Mouse (Mus musculus): ENCODE results near the gene Eif5.

Gene Eif5

GRCm38 (mm10) chr12:111547070-111547469, 9.3 kb downstream of the Eif5 start:
- TF ChIP-seq GATA4 (IDR thresholded peaks at IDR 0.05; ENCODE audit: insufficient replicate concordance, low read length) = no peak

DNA sequence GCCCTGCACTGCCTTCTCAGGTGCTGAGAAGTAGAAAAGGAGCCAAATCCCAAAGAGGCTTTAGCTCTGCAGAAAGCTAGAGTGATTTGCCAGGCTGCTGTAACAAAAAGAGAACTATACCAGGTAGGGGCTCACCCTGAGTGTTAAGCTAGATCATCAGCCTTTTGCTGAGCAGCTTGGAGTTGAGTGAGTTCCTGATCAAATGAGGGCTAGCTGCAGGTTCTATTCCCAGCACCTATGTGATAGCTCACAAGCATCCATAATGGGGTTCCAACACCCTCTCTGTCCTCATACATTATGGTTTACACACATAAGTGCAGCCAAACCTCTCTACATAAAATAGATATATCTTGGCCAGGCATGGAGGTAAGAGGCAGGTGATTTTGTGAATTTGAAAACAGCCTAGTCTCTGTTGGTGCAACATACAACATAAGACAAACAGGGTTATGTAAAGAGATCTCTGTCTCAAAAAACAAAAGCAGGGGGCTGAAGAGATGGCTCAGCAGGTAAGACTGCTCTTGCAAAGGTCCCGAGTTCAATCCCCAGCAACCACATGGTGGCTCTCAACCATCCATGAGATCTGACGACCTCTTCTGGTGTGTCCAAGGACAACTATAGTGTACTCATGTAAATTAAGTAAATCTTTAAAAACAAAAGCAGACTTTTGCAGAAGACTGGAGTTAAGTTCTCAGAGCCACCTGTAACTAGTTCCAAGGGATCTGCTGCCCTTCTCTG, 10.9 kb downstream of the Eif5 start:
- TF ChIP-seq GATA4 (IDR thresholded peaks at IDR 0.05; ENCODE audit: insufficient replicate concordance, low read length) = no peak

DNA sequence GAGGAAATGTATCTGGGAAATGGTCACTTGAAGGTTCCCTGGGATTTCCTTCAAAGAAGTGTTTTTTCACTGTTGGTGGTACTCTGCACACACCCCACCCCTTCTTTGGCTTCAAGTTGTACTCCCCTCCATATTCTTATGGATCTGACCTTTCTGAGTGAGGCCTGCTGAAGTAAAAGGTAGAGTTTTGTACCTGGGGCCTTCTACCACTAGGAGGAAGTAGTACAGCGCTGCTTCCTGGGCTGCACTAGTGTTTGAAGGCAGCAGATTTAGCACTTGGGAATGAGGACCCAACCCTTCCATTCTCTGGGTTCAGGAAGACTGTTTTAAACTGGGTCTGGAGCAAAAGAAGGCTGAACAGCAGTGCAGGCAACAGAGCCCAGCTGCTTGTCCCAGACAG, 12.9 kb downstream of the Eif5 start:
- TF ChIP-seq GATA4 (IDR thresholded peaks at IDR 0.05; ENCODE audit: insufficient replicate concordance, low read length) = no peak

GRCm38 (mm10) chr12:111552342-111552741, 14.5 kb downstream of the Eif5 start:
- no peak for TF ChIP-seq GATA4 (IDR thresholded peaks at IDR 0.05; ENCODE audit: insufficient replicate concordance, low read length)

- TF ChIP-seq GATA4 (IDR thresholded peaks at IDR 0.05; ENCODE audit: insufficient replicate concordance, low read length) = no peak
Measured at GRCm38 (mm10) chr12:111555357-111555756, 17.5 kb downstream of the Eif5 start.

DNA sequence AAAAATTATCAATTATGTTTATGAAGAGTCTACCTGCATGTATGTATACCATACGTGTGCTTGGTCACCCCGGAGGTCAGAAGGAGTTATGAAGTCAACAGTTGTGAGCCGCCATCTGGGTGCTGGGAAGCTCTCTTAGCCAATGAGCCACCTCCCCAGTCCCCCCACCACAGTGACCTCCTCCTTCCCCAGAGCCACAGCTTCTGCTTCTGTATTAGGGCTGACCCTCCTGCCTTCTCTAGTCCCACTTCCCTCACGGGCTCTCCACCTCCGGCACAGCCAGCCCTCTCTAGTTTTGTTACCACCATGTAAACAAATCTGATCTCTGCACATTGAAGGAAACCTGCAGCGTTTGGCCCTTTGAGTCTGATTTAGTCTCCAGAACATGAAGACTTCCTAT, 19.7 kb downstream of the Eif5 start:
- no peak for TF ChIP-seq GATA4 (IDR thresholded peaks at IDR 0.05; ENCODE audit: insufficient replicate concordance, low read length)

- TF ChIP-seq GATA4 (IDR thresholded peaks at IDR 0.05; ENCODE audit: insufficient replicate concordance, low read length) = no peak
Measured at GRCm38 (mm10) chr12:111558655-111559054, 20.8 kb downstream of the Eif5 start.

DNA sequence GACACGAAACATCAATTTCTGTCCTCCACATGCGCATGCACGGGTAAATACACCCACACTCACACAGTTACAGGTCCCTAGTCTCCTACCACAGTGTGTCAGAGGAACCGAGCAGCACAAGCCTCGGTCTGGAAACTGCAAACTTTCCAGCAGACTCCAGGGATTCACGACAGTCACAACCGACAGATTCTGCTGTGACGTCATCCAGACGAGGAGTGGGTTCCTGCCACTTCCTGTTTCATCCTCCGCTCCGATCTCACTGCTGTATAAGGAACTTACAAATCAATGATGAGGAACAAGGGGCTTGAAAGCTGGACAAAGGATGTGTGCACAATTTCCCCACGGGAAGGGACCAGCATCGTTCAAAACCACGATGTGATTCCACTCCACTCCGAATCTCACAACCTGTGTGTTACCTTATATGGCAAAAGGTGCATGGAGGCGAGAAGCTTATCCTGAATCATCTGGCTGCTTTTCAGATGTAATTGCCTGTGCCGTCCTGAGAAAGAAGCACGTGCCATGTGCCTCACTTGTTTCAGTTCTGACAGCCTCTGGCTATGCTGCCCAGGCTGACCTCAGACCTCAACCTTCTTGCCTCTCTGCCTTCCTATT, 21.9 kb downstream of the Eif5 start:
- TF ChIP-seq GATA4 (IDR thresholded peaks at IDR 0.05; ENCODE audit: insufficient replicate concordance, low read length) = no peak

GRCm38 (mm10) chr12:111560286-111560685, 22.5 kb downstream of the Eif5 start:
- TF ChIP-seq GATA4 (IDR thresholded peaks at IDR 0.05; ENCODE audit: insufficient replicate concordance, low read length) = no peak

DNA sequence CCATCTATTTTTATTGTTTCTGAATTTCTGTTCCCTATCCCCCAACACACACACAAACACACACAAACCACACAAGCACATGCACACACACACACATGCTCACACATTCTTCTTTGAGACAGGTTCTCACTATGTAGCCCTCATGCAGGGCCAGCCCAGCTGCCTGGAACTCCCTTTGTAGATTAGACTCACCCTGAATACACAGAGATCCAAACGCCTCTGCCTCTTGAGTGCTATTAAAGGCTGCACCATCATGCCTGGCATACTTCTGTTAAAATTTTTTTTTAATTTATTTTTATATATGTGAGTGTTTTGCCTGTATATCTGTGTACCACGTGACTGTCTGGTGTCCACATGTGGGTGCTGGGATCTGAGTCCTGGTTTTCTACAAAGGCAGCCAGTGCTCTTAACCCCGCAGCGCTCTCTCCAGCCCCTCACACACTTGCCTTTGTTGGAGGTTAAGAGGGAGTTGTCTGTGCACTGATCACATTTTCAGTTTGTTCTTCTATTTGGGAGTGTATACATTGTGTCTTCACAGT, 24.5 kb downstream of the Eif5 start:
- TF ChIP-seq GATA4 (IDR thresholded peaks at IDR 0.05; ENCODE audit: insufficient replicate concordance, low read length) = no peak

DNA sequence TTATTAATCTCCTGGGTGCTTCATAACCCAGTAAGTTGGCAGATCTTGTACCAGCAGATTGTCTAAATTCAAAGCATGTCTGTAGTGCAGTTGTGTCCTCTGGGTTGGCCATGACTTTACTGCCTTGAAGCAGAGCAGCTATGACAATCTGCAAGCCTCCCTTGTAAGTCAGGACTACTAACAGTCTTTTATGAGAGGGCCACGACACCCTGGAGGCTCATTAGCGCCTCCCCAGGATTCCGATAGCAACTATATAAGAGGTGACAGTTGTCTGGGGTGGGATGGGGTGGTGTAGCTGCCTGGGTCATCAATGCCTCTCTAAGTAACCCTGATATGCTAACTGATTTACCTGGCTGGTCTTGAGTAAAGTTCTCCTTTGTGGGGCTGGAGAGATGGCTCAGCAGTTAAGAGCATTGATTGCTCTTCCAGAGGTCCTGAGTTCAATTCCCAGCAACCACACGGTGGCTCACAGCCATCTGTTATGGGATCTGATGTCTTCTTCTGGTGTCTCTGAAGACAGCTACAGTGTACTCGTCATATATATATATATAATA, 25.3 kb downstream of the Eif5 start:
- TF ChIP-seq GATA4 (IDR thresholded peaks at IDR 0.05; ENCODE audit: insufficient replicate concordance, low read length) = no peak

DNA sequence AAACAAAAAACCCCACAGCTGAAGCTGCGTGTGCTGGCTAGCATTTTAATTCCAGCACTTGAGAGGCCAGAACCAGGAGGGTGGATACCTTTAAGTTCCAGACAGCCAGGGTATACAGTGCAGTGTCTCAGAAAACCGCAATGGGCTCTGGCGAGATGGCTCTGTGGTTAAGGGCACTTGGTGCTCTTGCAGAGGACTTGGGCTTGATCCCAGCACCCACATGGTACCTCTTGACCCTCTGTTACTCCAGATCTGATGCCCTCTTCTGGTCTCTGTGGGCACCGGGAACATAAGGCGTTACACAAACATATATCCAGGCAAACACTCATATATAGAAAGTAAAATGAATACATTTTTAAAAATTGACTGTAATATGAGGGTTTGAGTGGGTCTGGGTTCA, 27.5 kb downstream of the Eif5 start:
- no peak for TF ChIP-seq GATA4 (IDR thresholded peaks at IDR 0.05; ENCODE audit: insufficient replicate concordance, low read length)

DNA sequence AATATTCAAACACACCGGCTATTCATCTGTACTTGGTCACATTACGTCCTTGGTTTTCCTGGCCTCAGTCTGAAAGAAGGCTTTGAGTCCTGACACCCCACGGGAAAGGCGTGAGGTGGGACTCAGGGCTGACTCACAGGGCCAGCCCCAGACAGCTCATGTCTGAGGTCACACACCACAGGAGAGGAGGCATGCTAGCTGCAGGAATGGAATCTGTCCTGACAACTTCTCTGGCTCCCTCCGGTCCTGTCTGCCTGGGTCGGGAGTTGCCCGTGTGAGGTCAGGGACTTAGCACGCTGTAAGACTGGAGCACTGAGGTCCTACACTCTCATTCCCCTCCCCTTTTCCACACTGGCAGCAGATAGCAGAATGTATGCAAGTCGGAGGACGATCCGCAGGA, 31.0 kb downstream of the Eif5 start:
- no peak for TF ChIP-seq GATA4 (IDR thresholded peaks at IDR 0.05; ENCODE audit: insufficient replicate concordance, low read length)

GRCm38 (mm10) chr12:111572406-111572805, 34.6 kb downstream of the Eif5 start:
- TF ChIP-seq GATA4 (IDR thresholded peaks at IDR 0.05; ENCODE audit: insufficient replicate concordance, low read length) = no peak

DNA sequence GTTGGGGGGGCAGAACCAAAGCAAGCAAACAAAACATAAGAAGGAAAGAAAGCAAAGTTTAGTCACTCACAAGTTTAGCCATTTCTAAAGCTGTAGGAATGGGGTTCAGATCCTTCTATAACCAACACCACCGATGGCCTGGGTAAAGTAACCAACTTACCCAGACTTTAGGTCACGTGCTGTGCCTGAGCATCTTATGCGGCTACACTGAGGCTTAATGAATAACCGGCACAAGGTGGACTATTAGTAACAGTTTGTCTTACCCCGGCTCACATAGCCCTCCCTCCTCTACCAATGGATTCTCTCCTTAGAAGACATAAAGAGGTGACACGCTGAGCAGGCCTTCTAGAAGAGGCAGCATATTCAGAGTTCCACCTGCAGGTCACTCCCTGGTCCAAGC, 35.5 kb downstream of the Eif5 start:
- TF ChIP-seq GATA4 (IDR thresholded peaks at IDR 0.05; ENCODE audit: insufficient replicate concordance, low read length) = no peak
